Mouse (Mus musculus) olfactory bulb, adult 2 months (tissue): ENCODE measurements around the gene Cdkal1.

Experiments used
- CTCF ChIP-seq: fragments of 200-500 bp; IDR thresholded peaks from 2 replicates; pipeline ENCODE4 v1.5.1; 2012; ENCODE audit warnings: low read depth, mild to moderate bottlenecking, low read length, moderate library complexity; ENCODE audit not compliant: insufficient read depth
- POLR2A ChIP-seq: fragments of 200-500 bp; IDR thresholded peaks from 2 replicates; pipeline ENCODE4 v1.6.1; 2012; ENCODE audit warnings: mild to moderate bottlenecking, low read depth, low read length, moderate library complexity; ENCODE audit not compliant: insufficient read depth

GRCm38 (mm10) chr13:29364009-29364408 is 491.5 kb downstream of the Cdkal1 start:
- TF ChIP-seq CTCF: no peak
- no peak for TF ChIP-seq POLR2A
